Mouse (Mus musculus): ENCODE measurements around the gene Ablim2.

DNA sequence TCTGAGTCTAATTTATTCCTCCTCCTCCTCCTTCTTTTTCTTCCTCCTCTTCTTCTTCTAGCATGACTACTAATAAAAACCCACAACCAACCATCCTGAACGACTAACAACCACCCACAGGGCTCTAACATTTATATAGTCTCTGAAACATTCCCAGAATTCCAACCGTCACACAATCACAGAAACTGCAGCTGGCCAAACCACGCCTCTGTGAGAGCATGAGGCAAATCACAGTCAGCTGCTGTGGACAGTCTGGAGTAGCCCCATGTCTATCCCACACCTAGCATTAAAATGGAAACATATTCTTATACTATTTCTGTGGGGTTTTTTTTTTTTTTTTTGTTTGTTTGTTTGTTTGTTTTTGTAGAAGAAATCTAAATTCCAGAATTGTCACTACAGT, 8.3 kb upstream of the Ablim2 start:
- no peak for TF ChIP-seq POLR2A (IDR thresholded peaks at IDR 0.05; ENCODE audit: insufficient read depth, low read depth, low read length)
- no peak for TF ChIP-seq CTCF (IDR thresholded peaks at IDR 0.05; ENCODE audit: insufficient read depth, low read depth, low read length)
